Mouse (Mus musculus) adrenal gland, postnatal 25 days (tissue): ENCODE measurements around the gene Slc30a9. TPM values are rescaled to one million over a fixed set of nuclear protein-coding genes. Genes with fewer than 3 reads are reported as not detected.

Source experiments
- DNase-seq: peaks from one replicate; pipeline ENCODE4 v3.0.0; 2021; ENCODE audit warnings: mixed read lengths
- long read RNA-seq: library from polyadenylated mRNA; stranded (forward); transcript quantifications from one replicate; pipeline ENCODE4 v2.0.0, GENCODE M21; 2021
- total RNA-seq: library from RNA; stranded (reverse); gene quantifications from 2 replicates; pipeline ENCODE4 v1.2.3, GENCODE M21; 2021

The Slc30a9 gene
- 96.9 and 131 TPM in 2 replicates for total RNA-seq
- long read RNA-seq, full-length matches to known transcripts: 169 of 201 reads
- long read RNA-seq, partial matches to known transcripts: 19 of 201 reads
- long read RNA-seq, other reads (novel, unspliced or antisense): 13 of 201 reads

- peak; percentile 96 for DNase-seq
These were observed at the start of gene Slc30a9 for GRCm38 (mm10) chr5:67306698-67307521. TSS of gene Slc30a9 (plus strand) at chr5:67306955.

GRCm38 (mm10) chr5:67258473-67258872, 48.3 kb upstream of the Slc30a9 start:
- DNase-seq: no peak

- DNase-seq: no peak
These were observed 46.6 kb upstream of the Slc30a9 start for GRCm38 (mm10) chr5:67260159-67260530.

GRCm38 (mm10) chr5:67260531-67261371, 46.0 kb upstream of the Slc30a9 start, which contains the start of gene Tmem33:
TSS of gene Tmem33 (plus strand) at chr5:67260565.
- DNase-seq: peak; percentile 90

GRCm38 (mm10) chr5:67262964-67263363, 43.8 kb upstream of the Slc30a9 start:
- no peak for DNase-seq

GRCm38 (mm10) chr5:67266106-67266505, 40.6 kb upstream of the Slc30a9 start:
- DNase-seq: no peak

GRCm38 (mm10) chr5:67269309-67269708, 37.4 kb upstream of the Slc30a9 start:
- no peak for DNase-seq

GRCm38 (mm10) chr5:67279407-67279806, 27.3 kb upstream of the Slc30a9 start:
- no peak for DNase-seq

- DNase-seq: no peak
These were observed 26.9 kb upstream of the Slc30a9 start for GRCm38 (mm10) chr5:67279840-67280239.

GRCm38 (mm10) chr5:67280400-67280799, 26.4 kb upstream of the Slc30a9 start:
- no peak for DNase-seq

GRCm38 (mm10) chr5:67295029-67295428, 11.7 kb upstream of the Slc30a9 start:
- DNase-seq: no peak

- DNase-seq: no peak
These were observed 11.1 kb upstream of the Slc30a9 start for GRCm38 (mm10) chr5:67295682-67296081.

GRCm38 (mm10) chr5:67296171-67296570, 10.6 kb upstream of the Slc30a9 start:
- no peak for DNase-seq

GRCm38 (mm10) chr5:67297026-67297813, 9.5 kb upstream of the Slc30a9 start:
- DNase-seq: no peak

GRCm38 (mm10) chr5:67299847-67300412, 6.8 kb upstream of the Slc30a9 start:
- no peak for DNase-seq

- DNase-seq: no peak
These were observed 5.7 kb upstream of the Slc30a9 start for GRCm38 (mm10) chr5:67300926-67301597.

- DNase-seq: no peak
These were observed 4.9 kb upstream of the Slc30a9 start for GRCm38 (mm10) chr5:67301722-67302331.

- DNase-seq: no peak
These were observed 2.9 kb upstream of the Slc30a9 start for GRCm38 (mm10) chr5:67303816-67304215.

GRCm38 (mm10) chr5:67307659-67308222, 986 bp downstream of the Slc30a9 start:
- no peak for DNase-seq

- DNase-seq: no peak
These were observed 5.2 kb downstream of the Slc30a9 start for GRCm38 (mm10) chr5:67311811-67312521.
